Mouse (Mus musculus): ENCODE data around the gene Sstr2. TPM values are rescaled to one million over a fixed set of nuclear protein-coding genes. Genes with fewer than 3 reads are reported as not detected.
"Not testable (repeated sequence)": the region's sequence is repeated elsewhere in the genome, so short reads cannot be mapped to it uniquely, and the experiment has no call there.

Gene Sstr2
- polyA plus RNA-seq, 3 experiments from 2014 or later: 0.26 to 0.46 TPM; not detected in 1

DNA sequence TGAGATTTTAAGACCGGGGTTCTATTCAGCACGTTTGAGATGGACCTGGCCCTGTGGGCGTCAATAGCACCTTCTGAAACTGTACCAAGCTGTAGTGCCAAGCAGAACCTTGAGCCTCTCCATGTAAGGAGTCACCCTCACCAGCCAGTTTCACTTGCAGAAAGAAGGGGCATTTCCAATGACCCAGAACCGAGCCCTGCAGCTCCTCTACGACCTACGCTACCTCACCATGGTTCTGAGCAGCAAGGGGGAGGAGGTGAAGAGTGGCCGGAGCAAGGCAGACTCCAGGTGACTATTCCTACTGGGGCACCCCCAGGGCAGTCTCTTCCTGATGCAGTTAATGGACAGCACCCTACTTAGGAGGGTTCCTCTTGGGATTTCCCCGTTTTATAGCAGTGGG lies 39.2 kb downstream of the Sstr2 start:
- no peak for ATAC-seq

DNA sequence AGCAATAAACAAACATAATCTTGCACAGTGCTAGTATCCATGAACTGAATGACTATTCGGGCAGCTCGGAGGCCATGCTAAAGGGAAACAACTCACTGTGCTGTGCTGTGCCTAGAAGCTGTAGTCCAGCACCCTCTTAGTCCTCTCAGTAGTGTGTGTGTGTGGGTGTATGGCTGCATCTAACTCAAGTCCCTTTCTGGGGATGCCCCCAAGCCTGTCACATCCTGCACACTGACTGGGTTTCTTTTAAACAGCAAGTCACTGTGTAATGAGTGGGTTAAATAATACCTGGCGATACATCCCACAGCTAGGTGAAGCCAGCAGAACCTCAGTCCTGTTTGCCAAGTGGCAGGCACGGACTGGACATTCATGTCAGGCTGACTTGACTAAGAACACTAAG lies 39.6 kb downstream of the Sstr2 start:
- ATAC-seq: peak; percentile 62

DNA sequence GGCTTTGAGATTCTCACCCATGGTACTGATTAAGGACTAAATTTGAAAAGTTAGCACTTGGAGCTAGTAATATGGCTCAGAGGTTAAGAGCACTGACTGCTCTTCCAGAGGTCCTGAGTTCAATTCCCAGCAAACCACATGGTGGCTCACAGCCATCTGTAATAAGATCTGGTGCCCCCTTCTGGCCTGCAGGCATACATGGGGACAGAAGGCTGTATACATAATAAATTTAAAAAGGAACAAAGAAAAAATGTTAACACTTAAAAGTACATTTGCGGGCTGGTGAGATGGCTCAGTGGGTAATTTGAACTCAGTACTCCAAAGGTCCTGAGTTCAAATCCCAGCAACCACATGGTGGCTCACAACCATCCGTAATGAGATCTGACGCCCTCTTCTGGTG lies 41.1 kb downstream of the Sstr2 start:
- not testable (repeated sequence) for ATAC-seq

DNA sequence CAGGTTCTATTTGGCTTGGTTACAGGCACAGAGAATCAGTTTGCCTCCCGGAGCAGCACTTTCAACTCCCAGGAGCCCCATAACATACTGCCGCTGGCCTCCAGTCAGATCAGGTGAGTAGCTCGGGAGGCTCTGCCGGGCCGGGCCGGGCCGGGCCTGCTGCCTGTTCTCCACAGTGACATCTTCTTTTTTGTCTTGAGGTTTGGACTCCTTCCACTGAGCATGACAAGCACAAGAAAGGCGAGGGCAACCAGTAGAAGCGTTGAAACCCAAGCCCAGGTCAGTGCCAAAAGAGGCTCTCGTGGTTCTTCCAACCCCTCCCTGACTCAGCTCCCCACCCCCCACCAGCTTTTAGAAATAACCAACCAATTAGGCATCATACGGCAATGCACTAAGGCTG lies 41.8 kb downstream of the Sstr2 start:
- ATAC-seq: no peak

DNA sequence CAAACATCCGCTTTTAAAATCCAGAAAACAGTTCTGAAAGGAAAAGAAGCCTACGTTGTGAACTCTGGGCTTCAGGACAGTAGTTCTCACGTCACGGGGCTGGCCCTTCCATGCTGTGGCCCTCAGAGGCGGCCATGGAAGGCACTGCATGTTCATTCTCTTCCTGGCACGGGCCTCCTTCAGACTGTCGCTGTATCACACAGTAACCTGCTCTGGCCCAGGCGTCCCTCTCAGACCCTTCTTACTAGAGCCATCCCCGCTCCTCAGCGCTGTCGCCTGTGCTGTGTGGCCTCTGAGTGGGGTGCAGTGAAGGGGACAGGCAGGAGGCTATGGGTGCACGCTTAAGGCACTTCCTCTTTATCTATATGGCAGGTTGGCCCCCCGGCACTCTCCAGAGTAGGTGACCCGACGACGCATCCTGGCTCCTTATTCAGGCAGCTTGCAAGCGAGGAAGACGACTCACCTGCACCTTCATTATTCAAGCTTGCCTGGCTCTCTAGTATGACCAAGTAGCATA lies 42.8 kb downstream of the Sstr2 start:
- ATAC-seq: no peak

DNA sequence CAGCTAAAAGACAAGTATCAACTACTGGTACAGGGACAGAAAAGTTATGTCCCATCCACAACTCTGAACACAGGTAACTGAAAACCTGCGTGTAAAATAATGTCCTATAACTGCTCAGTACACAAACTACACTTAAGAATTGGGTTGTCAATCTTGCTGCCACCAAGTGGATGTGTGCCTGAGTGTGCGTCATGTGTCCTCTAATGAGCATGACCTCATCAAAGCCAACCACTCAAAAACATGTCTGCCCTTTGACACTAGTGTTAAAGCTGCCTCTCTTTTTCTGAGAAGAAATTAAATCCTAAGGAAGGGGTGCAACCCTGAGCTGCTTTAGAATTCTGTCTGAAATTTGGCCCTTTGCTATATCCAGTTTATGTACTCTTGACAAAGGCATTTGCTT lies 45.1 kb downstream of the Sstr2 start:
- ATAC-seq: no peak

DNA sequence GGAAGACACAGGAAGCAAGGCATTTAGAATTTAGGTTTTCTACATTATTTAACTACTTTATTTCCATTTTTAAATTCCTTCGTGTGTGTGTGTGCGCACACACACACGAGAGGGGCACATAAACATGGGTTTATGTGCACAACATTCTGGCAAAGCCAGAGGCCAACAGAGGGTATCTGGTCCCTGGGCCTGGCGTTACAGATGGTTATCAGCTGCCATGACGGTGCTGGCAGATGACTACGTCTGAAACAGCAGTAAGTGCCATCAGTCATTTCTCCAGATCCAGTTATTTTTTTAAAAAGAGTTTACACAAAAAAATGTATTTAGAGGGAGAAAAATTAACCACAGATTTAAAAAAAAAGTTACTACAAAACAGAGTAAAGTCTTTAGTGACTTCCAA lies 47.1 kb downstream of the Sstr2 start:
- no peak for ATAC-seq

DNA sequence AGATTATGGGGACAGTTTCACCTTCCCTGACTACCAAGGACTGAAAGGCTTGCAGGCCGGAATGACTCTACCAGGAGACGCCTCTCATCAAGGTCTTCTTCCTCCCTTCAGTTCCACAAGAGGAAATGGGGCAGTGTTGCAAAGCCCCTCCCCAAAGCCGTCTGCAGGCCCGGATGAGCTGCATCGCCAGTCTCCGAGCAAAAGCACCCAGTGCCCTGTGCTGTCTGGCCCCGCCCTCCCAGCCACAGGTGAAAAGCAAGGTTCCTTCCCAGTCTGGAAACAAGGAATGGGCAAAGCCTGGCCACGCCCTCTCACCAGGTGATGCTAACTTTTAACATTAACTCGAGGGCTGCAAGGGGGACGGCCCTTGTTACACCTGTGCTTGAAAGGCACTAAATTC lies 47.5 kb downstream of the Sstr2 start:
- ATAC-seq: peak; percentile 56

DNA sequence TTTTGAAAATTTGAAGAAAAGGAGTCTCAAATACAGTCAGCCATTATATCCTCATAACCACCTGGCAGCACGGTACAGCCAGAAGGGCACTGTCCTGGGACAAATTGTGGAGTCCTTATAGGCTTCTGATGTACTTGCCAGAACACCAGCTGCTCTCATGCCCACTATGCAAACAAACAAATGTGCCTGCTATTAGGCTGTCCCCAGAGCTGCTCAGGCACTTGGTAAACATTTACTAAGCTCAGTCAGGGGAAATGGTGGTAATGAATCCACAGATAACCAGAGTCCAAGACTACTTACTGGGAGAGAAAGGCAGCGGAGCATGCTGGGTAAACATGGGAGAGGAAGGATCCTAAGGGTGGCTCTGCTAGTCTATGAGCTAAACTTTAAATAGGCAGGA lies 48.0 kb downstream of the Sstr2 start:
- ATAC-seq: no peak

DNA sequence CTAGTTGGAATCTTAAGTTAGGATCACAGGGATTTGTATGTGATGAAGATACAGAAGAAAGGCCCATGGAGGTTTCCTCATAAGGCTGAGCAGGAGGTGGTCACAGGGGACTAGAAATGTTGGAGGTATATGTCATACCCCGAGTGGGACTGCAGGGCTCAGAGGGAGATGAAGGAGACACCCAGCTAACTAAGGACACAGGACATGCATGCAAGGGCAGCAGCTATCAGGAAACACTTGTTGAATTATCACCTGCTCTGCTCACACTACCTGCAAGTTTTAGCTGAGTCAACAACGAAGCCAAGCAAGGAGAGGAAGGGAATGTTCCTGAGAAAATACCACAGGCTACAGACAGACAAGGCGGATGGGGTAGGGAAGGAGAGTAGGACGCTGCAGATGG lies 48.6 kb downstream of the Sstr2 start:
- no peak for ATAC-seq

DNA sequence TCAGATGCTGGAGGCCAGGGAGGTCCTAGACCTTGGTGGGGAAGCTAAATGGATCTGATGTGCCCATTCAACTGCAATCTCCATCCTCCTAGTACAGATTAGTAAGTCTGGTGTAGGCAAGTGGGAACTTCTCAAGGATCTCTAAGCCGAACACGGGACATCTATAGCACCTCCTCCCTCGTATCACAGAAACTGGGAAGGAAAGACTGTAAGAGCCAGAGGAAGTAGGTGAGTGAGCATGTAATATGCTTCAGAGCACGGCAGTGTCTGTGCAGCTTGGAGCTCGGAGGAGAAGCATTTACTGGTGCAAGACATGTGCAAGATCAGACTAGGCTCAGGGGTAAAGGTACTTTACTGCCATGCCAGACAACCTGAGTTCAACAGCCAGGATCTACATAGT lies 49.7 kb downstream of the Sstr2 start:
- no peak for ATAC-seq

DNA sequence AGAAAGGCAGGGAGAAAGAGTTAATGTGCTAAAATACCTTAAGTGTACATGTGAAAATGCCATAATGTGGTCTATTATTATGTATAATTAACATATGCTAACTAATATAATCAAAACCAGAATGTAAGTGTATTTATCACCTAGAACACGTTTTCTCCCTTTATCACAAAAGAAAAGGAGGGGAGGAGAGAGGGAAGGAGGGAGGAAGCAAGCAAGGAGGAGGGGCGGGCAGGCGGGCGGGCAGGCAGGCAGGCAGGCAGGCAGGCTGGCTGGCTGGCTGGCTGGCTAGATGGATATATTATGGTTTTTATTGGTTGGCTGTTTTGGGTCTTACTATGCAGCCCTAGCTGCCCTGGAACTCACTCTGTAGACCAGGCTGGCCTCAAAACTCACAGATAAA lies 50.6 kb downstream of the Sstr2 start:
- no peak for ATAC-seq

DNA sequence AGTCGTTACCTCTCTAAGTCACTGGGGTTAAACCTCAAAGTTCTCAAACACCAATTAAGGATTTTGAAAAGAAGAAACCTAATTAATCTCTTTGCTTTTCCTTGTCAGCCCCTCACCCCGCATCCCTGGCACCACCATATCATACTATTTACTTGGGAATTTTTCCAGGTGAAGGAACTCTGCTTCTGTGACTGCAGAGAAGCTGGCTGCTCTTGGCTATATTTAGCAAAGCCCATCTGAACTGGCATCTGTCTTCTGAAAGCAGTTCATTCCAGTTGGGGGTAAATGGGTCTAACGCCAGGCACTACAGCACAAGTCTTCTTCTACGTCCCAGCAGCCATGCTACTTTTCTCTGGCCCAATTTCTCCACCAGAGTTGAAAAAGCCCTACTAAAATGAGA lies 54.5 kb downstream of the Sstr2 start:
- ATAC-seq: no peak

DNA sequence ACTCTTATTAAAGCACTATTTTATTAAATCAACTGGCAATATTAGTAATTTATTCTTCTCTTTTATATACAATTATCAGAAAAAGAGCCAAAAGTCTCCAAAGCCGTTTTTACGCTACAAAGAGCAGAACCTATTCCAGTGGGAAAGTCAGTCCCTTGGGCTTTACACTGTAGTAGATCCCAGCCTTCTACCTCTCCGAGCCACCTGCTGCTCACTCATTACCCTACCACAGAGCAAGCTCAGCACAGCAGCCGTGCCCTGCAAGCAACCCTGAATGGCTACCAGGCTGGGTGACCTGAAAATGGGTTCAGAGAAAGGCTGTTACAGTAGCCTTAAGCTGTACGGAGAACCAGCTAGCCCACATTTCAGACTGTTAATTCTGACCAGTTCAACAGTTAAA lies 55.5 kb downstream of the Sstr2 start:
- ATAC-seq: no peak

Other genes starting within 250 kb of the Sstr2 start
- gene Cog1, start 29.8 kb downstream of the Sstr2 start, polyA plus RNA-seq (2017; shearing (Covaris generic)): 10 to 100 TPM; 14.9 to 16.9 (median 15.8) TPM
- gene Slc39a11, start 30.7 kb downstream of the Sstr2 start, polyA plus RNA-seq (2017; shearing (Covaris generic)): 10 to 100 TPM; 12.6 to 17.3 (median 16.9) TPM
- gene Fam104a, start 64.8 kb downstream of the Sstr2 start, polyA plus RNA-seq (2017; shearing (Covaris generic)): 10 to 100 TPM; 11.5 to 20.2 (median 17.3) TPM
- 1 to 10 TPM; 6.7 to 8.8 (median 8.0) TPM for gene D11Wsu47e, start 65.1 kb downstream of the Sstr2 start, polyA plus RNA-seq (2017; shearing (Covaris generic))
- not detected for gene Cpsf4l, start 90.7 kb downstream of the Sstr2 start, polyA plus RNA-seq (2017; shearing (Covaris generic))
- gene Cdc42ep4, start 132.5 kb downstream of the Sstr2 start, polyA plus RNA-seq (2017; shearing (Covaris generic)): 1 to 10 TPM; 1.2 to 2.9 (median 1.5) TPM

All from inflammation-experienced regulatory T-cells, adult 6 months (primary cell).